In the genomic region with DNA sequence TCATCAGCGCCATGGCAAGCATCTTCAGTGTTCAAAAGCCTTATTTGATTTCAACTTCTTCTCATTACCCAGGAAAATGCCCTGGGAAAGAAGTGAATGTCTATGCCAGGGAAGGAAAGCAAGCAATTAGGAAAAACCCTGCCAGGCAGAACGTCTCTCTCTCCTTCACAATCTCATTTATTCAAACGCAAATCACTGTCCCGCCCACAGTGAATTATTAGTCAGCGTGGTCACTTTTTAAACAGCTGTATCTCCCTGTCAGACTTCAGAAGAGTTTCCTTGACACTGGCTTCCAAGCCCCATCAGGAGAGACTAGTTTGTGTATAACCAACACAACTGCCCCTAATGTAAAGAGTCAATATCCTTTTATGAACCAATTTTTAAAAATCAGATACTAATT, we compare ENCODE assay signal across 22 mouse cellular contexts.
DNase-seq lines count a peak whose midpoint lies in the region; ATAC-seq and TF ChIP-seq lines count a peak whose summit lies in the region.
"Had no signal": no experiment of that assay in that cellular context is flagged by ENCODE, and none has a peak within 500 bp of the region (broad histone marks: within the 10 kb centered on the region; RNA-seq: fewer than 3 reads in every experiment).

No protein-coding gene starts in this region.

- no peak overlapping the region for H3K4me2 ChIP-seq in forebrain, embryonic 12.5 days
- no peak overlapping the region for H3K4me2 ChIP-seq in forebrain, postnatal 0 days (ENCODE audit: low read depth)
- H3K4me2 ChIP-seq in kidney, embryonic 15.5 days, result no peak overlapping the region
- H3K4me2 ChIP-seq: embryonic facial prominence, embryonic 13.5 days; forebrain, embryonic 13.5 days; hindbrain, embryonic 12.5 days had no signal

- no peak for TF ChIP-seq POLR2A in kidney, adult 2 months (IDR thresholded peaks at IDR 0.05; ENCODE audit: low read depth, low read length)

- H3K4me1 ChIP-seq in forebrain, embryonic 12.5 days, result peaks cover 6% of the 10 kb centered on the region; the same call in 1 of the 2 replicates
- H3K4me1 ChIP-seq in forebrain, postnatal 0 days (ENCODE audit: insufficient read depth), result no peaks in the 10 kb centered on the region
- 0 out of 2 replicates have a peak, but pooled peaks cover 5% of the 10 kb centered on the region for H3K4me1 ChIP-seq in kidney, adult 2 months (ENCODE audit: control insufficient read depth, insufficient read depth, low read length)
- H3K4me1 ChIP-seq in kidney, embryonic 15.5 days, result peaks cover 8% of the 10 kb centered on the region; the same call in 1 of the 2 replicates
- H3K4me1 ChIP-seq: heart, embryonic 10.5 days; hindbrain, embryonic 12.5 days had no signal

- no peak for TF ChIP-seq CTCF in forebrain, postnatal 0 days (IDR thresholded peaks at IDR 0.05; ENCODE audit: low read depth)
- TF ChIP-seq CTCF in kidney, adult 2 months (conservative IDR thresholded peaks at IDR 0.05; ENCODE audit: insufficient read depth, insufficient read length, low read depth, low read length), result no peak

- 33% methylated on average over 5 of the region's 5 CpGs for WGBS in forebrain, embryonic 12.5 days
- WGBS in forebrain, postnatal 0 days, result 14% methylated on average over 5 of the region's 5 CpGs
- 30% methylated on average over 5 of the region's 5 CpGs for WGBS in kidney, adult 2 months
- 45% methylated on average over 5 of the region's 5 CpGs for WGBS in kidney, embryonic 15.5 days

- ATAC-seq in forebrain, embryonic 12.5 days (ENCODE audit: low FRiP score), result no peak
- ATAC-seq in forebrain, postnatal 0 days, result no peak
- ATAC-seq in kidney, embryonic 15.5 days (replicated peaks; ENCODE audit: low FRiP score), result no peak
- ATAC-seq: CD4-positive, CD25-positive, alpha-beta regulatory T cell, adult 4 months; forebrain, embryonic 13.5 days; hindbrain, embryonic 16.5 days had no signal

- no peak overlapping the region for H3K4me3 ChIP-seq in forebrain, embryonic 12.5 days (replicated peaks)
- no peak overlapping the region for H3K4me3 ChIP-seq in forebrain, postnatal 0 days (ENCODE audit: low read depth, low read length)
- no peak overlapping the region for H3K4me3 ChIP-seq in kidney, adult 2 months (ENCODE audit: insufficient read depth, low read depth, low read length)
- H3K4me3 ChIP-seq in kidney, embryonic 15.5 days (replicated peaks), result no peak overlapping the region
- H3K4me3 ChIP-seq: embryonic facial prominence, embryonic 13.5 days; forebrain, embryonic 13.5 days; heart, embryonic 10.5 days; hindbrain, embryonic 12.5 days had no signal

- no peaks in the 10 kb centered on the region for H3K36me3 ChIP-seq in forebrain, embryonic 12.5 days (replicated peaks)
- no peaks in the 10 kb centered on the region for H3K36me3 ChIP-seq in forebrain, postnatal 0 days (ENCODE audit: insufficient read depth)
- no peaks in the 10 kb centered on the region for H3K36me3 ChIP-seq in kidney, adult 2 months (ENCODE audit: control insufficient read depth, insufficient read depth, low read length)
- no peaks in the 10 kb centered on the region for H3K36me3 ChIP-seq in kidney, embryonic 15.5 days
- H3K36me3 ChIP-seq: embryonic facial prominence, embryonic 13.5 days; heart, embryonic 10.5 days; hindbrain, embryonic 12.5 days had no signal

- H3K27me3 ChIP-seq in forebrain, embryonic 12.5 days, result no peaks in the 10 kb centered on the region
- no peaks in the 10 kb centered on the region for H3K27me3 ChIP-seq in forebrain, postnatal 0 days (ENCODE audit: insufficient read depth, low read length)
- no peaks in the 10 kb centered on the region for H3K27me3 ChIP-seq in kidney, adult 2 months (replicated peaks; ENCODE audit: control insufficient read depth, insufficient read depth, low read length)
- no peaks in the 10 kb centered on the region for H3K27me3 ChIP-seq in kidney, embryonic 15.5 days
- H3K27me3 ChIP-seq: embryonic facial prominence, embryonic 13.5 days; forebrain, embryonic 13.5 days; hindbrain, embryonic 12.5 days had no signal

- no peak for DNase-seq in forebrain, postnatal 0 days
- peak; percentile 80 for DNase-seq in kidney, adult 2 months
- peak; percentile 75 for DNase-seq in kidney, adult 9 months
- no peak for DNase-seq in retina, embryonic 14.5 days (ENCODE audit: low spot score)
- no peak for DNase-seq in lung, postnatal 25 days (ENCODE audit: low spot score)
- DNase-seq: adrenal gland, postnatal 10 days; B cell, adult 2 months; cerebellum, adult 11-12 months; cerebellum, adult 9-11 months; cerebellum, postnatal 36 days; gastrocnemius, postnatal 10 days; heart, adult 18-20 months; heart, postnatal 10 days; heart, postnatal 4 days had no signal

- H3K9ac ChIP-seq in forebrain, embryonic 12.5 days, result no peak overlapping the region
- H3K9ac ChIP-seq in forebrain, postnatal 0 days, result no peak overlapping the region
- H3K9ac ChIP-seq in kidney, embryonic 15.5 days, result no peak overlapping the region
- H3K9ac ChIP-seq: embryonic facial prominence, embryonic 13.5 days; forebrain, embryonic 13.5 days; hindbrain, embryonic 12.5 days had no signal

- 0 out of 2 replicates have a peak overlapping the region, but pooled peaks have one; percentile 25 for H3K27ac ChIP-seq in forebrain, embryonic 12.5 days
- no peak overlapping the region for H3K27ac ChIP-seq in forebrain, postnatal 0 days (ENCODE audit: low read depth, low read length)
- no peak overlapping the region for H3K27ac ChIP-seq in kidney, adult 2 months (ENCODE audit: insufficient read depth, low read depth, low read length)
- H3K27ac ChIP-seq in kidney, embryonic 15.5 days, result no peak overlapping the region
- H3K27ac ChIP-seq: embryonic facial prominence, embryonic 13.5 days; forebrain, embryonic 13.5 days; heart, embryonic 10.5 days; hindbrain, embryonic 12.5 days had no signal

- H3K9me3 ChIP-seq in forebrain, embryonic 12.5 days, result no peaks in the 10 kb centered on the region
- no peaks in the 10 kb centered on the region for H3K9me3 ChIP-seq in forebrain, postnatal 0 days (ENCODE audit: low read length)
- H3K9me3 ChIP-seq in kidney, embryonic 15.5 days (replicated peaks), result no peaks in the 10 kb centered on the region
- H3K9me3 ChIP-seq: embryonic facial prominence, embryonic 13.5 days; forebrain, embryonic 13.5 days; heart, embryonic 10.5 days; hindbrain, embryonic 12.5 days had no signal

Comparison
In these comparisons a context has a peak if more than half of its experiments do, and no peak if none do; other contexts are left out.
1. DNase-seq: peak in kidney, adult 2 months (single experiment) and kidney, adult 9 months (single experiment); none in forebrain, postnatal 0 days (single experiment), retina, embryonic 14.5 days (single experiment) and lung, postnatal 25 days (single experiment).